Mouse (Mus musculus) liver, embryonic 14.5 days (tissue): ENCODE measurements around the gene Cphx3.
"Not testable (repeated sequence)": the region's sequence is repeated elsewhere in the genome, so short reads cannot be mapped to it uniquely, and the experiment has no call there.

Source experiments
- CTCF ChIP-seq: IDR thresholded peaks from 2 replicates; pipeline ENCODE4 v1.5.1; 2016; ENCODE audit warnings: antibody characterized with exemption, low read depth, control low read depth
- EP300 ChIP-seq: IDR thresholded peaks from 2 replicates; pipeline ENCODE4 v1.6.1; 2016; ENCODE audit warnings: antibody characterized with exemption, low read depth

GRCm38 (mm10) chr14:26237183-26237582, 155.1 kb downstream of the Cphx3 start:
- TF ChIP-seq CTCF, EP300: not testable (repeated sequence)
